Mouse (Mus musculus) adrenal gland (tissue): ENCODE measurements around the gene Vgll4.

Experiments
- intact Hi-C: fragments of 180-260 bp; cut with DNase I; formaldehyde crosslinking; loops from one replicate; pipeline ENCODE4 v1.15.1; 2025
- long read RNA-seq, 2 experiments: library from polyadenylated mRNA; unstranded; transcript quantifications; one replicate each; pipeline ENCODE4 v2.0.0; 2020; ENCODE audit warnings: borderline replicate concordance in 1 of 2; ENCODE audit not compliant: insufficient replicate concordance in 1 of 2

The Vgll4 gene
- long read RNA-seq, experiment 1, transcript Vgll4-201 (5 exons, 2,028 nt) = major isoform, 15 of 23 reads
- long read RNA-seq, experiment 1, partial matches to known transcripts = 1 of 23 reads
- long read RNA-seq, experiment 1, other reads (novel, unspliced or antisense) = 2 of 23 reads
- long read RNA-seq, experiment 2, transcript Vgll4-201 (5 exons, 2,028 nt) = major isoform, 35 of 46 reads
- long read RNA-seq, experiment 2, partial matches to known transcripts = 2 of 46 reads
- long read RNA-seq, experiment 2, other reads (novel, unspliced or antisense) = 2 of 46 reads

DNA sequence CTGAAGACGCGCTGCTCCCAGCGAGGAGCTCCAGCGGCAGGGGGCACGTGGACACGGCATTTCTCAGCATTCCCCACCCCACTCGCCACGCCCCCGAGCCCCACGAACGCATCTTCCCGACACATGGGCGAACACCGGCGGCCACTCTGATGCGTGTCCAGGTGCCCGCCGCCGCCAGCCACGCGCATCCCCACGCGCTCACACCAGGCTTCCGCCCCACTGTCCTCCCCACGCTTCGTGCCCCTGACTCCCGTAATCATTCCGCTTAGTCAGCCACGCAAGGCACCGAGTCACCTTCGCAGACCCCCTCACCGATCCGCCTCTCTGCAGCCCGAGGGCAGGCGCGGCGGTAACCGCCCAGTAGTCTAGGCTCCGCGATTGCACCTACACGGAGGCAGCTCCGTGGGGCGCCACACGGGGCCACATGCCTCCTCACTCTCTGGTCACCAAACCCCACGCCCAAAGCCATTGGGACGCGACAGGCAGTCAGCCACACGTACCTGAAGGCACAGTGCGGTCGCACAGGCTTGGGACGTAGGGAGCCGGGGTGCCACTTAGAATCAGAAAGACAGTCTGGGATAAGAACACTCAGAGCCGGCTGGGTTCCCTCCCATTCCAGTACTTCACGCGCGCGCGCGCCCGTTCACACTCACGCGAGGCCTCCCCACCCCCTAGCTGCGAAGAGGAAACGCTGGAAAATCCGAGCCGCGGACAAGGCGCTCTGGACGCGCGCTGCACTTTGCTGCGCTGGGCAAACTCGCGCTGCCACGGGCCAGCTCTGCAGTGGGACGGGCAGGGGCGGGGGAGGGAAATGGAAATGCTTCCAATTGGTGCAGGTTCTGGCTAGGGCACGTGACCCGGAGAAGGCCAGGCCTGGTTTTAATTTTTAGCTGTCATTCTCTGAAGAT, at the start of gene Vgll4:
Gene Vgll4 (minus strand): TSS at position 782 of the 908 bp plus-strand sequence.
- intact Hi-C loops = no loop called here

DNA sequence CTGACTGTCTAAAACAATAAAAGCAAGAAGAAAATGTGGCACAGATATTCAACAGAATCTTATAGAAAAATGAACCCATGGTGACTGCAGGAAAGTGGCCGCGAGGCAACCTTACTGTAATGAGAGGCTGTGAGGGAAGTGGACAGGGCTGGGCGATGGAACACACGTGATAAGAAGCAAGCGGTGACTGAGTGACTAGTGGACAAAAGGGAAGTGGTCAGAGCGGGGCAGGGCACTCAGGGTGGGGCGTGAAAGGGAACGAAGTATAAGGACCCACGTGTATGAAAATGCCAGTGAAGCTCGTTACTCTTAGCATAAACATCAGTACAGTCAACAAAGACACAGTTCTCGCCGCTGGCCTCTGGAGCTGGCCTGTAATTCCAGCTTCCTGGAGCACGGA, 45.7 kb upstream of the Vgll4 start:
- intact Hi-C loops = no loop called here

DNA sequence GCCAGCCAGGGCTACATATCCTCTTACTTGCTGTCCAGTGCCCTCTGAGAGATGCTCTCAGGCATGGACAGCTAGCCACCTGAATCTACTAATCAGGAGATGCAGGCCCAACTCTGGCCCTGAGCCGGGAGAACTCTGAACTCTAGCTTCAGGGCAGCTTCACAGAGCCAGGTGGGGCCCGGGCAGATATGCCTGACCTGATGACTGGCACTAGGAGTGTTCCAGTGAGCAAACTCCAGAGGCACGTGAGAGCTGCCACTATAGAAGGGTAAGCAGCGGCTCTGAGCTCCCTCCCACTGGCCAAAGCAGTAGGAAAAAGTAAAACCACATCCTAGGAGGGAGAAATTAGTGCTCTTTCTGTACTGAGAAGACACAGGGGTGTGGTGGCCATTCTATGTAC, 43.8 kb upstream of the Vgll4 start:
- intact Hi-C loops = no loop called here

DNA sequence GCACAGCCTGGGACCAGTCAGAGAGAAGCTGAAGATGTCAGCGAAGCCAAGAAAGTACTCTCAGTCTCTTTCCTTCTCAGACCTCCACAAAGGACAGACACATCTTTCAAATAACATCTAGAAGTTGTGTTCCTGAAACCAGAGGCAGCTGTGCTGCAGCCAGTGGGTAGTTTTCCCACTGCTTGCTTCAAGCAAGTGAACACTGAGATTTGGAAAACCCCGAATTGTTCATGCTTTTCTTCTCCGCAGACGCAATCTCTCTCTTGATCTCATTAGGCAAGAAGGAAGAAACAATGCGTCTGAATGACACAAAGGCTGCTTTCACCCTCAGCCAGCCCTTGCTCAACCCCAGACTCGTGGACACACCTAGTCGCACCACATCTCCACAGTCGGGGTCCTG, 42.0 kb upstream of the Vgll4 start:
- intact Hi-C loops = no loop called here

DNA sequence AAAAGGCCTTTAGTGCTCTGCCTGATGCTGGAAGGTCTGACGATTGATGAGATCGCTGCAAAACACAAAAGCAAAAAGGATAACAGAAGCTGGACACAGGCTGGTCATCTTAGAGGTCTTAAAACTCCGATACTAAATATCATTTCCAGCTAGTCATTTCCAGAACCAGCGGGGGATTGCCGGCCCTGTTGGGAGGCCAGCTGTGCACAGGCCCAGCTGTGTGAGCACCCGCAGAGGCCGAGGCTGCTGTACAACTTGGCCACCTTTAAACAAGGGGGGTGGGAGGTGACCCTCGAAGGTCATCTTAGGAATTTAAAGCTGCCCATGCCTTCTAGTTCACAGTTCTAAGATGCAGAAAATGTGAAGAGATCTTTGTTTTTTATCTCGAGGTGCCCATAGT, 41.0 kb upstream of the Vgll4 start:
- intact Hi-C loops = no loop called here

DNA sequence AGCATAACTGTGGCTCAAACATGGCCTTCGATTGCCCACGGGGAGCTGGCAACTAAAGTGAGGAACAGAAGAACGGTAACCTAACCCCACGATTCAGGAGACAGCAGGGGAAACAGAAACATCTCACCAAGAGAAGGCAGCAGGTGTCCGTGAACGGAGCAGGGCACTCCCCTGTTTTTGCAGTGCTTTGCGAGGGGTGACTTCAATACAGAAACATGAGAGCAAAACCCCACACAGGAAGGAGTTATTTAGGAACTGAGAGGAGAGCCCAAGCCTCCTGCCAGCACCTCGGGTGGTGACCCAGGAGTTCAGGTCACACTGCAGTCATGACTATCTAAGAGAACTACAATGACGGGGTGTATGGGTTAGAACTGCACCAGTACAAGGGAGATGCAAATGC, 40.5 kb upstream of the Vgll4 start:
- intact Hi-C loops = no loop called here

DNA sequence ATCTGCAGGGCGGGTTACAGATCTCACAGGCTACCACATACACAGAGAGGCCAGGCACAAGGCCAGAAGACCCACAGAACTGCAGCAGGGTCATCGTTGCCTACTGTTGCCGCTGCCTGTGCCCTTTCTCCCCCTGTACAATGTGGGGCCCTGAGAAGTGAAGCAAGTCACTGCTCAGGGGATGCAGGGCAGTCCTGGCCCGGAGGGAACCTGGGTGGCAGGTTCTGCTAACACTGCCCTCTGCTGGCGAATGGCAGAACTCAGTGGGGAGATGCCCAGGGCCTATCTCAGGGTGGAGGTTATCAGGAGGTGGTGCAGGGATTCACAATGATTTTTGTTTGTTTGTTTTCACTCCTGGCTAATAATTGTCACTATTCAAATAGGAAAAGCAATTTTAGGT, 37.9 kb upstream of the Vgll4 start:
- intact Hi-C loops = loop anchor here (5.0 kb wide), 1 partner anchor 285 kb away; no protein-coding TSS in a partner anchor

DNA sequence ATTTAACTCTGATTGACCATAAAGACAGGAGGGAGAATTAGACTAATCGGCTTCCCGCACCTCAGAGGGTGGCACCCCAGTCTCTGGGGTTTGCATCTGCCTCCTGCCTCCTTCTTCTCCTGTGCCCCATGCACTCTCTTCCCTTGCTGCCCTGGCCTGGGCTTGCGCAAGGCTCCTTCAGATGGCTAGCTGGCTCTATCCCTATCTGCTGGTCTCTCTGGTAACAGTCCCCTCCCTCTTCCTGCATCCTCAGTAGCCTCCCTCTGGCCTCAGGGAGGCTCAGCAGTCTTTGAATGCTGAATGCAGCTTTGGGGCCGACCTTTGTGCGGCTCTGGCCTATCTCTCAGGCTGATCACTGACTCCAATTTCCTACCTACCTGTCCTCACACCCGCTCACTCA, 37.2 kb upstream of the Vgll4 start:
- intact Hi-C loops = loop anchor here (5.0 kb wide), 1 partner anchor 285 kb away; no protein-coding TSS in a partner anchor

DNA sequence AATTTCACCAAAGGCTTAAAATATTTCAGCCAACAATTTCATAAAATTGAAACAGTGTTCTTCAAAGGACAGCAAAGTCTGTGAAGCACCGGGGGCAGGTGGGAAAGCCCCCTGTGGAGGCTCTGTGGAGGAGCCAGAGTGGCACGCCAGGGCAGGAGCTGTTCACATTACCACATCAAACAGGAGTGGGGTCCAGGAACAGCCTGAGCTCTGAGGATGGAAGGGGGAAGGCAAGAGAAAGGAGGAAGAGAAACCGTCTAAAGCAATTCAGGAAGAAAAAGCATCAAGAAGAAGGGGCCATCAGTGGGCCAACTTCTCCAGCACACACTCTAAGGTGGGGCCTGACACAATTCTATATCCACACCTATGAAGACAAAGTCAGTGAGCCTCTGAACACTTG, 36.3 kb upstream of the Vgll4 start:
- intact Hi-C loops = loop anchor here (5.0 kb wide), 1 partner anchor 284 kb away; no protein-coding TSS in a partner anchor

DNA sequence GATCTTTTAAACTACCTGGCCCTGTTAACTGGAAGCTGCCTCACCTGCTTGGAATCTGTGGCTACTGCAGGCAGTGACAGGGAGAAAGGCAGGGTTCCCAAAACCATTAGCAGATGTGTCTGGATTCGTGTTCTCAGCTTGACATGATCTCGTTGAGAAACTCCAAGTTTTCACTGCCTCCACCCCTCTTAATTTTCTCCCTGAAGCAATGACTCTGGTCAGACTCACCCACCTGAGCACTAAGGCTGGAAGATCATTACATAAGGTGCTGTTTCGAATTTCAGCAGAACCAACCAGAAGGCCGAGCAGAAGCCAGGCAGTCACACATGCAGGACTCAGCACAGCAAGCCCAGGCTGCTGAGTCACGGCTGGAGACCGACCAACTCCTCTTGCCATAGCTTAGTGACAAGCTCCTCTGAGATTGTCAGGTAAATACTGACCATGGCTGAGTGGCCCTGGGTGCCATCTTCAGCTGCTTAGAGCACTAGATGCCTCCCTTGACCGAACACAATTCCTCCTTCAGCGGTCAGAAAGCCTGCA, 35.6 kb upstream of the Vgll4 start:
- intact Hi-C loops = loop anchor here (5.0 kb wide), 1 partner anchor 283 kb away; no protein-coding TSS in a partner anchor

DNA sequence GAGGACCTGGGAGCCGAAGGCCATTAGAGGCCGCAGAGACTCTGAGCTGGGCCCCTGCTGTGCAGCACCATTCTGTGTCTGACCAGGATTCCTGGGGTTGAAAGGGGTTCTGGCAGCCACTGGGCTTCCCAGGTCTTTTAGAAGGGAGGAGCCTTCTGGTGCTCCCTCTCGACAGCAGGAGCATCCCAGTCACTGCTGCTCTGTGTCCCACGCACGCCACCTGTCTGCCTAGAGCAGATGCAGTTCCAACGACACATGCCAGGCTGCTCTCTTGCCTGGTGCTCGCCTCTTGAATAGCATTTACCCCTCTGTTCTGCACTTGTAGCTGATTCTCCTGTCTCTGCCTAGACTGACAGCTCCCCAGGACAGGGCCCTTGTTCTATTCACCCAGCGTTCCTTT, 34.8 kb upstream of the Vgll4 start:
- intact Hi-C loops = loop anchor here (5.0 kb wide), 1 partner anchor 282 kb away; no protein-coding TSS in a partner anchor

DNA sequence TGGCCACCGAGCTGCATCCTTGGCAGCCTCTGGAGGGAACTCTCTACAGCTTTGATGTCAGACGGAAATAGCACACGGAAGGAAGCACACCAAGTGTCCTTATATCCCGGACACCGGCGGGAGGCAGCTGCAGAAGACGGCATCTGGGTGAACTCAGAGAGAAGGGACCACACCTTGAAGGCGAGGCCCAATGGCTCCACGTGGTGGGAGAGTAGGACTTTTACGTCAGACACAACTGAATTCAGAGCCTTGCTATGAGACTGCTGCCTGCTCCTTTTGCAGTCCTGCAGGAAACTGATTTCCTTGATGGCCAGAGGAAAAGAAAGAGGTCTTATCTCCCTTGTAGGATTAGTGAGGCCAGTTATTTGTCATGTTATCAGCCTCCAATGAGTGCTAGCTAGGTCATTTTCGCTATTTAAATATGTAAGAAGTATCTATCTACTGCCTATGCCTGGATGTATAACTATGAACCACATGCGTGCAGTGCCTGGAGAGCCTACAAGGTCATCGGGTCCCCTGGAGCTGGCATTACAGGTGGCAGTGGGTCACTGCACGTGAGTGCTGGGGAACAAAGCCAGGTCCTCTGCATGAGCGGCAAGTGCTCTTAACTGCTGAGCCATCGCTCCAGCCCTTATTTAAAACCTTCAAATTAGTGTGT, 28.7 kb upstream of the Vgll4 start:
- intact Hi-C loops = no loop called here

DNA sequence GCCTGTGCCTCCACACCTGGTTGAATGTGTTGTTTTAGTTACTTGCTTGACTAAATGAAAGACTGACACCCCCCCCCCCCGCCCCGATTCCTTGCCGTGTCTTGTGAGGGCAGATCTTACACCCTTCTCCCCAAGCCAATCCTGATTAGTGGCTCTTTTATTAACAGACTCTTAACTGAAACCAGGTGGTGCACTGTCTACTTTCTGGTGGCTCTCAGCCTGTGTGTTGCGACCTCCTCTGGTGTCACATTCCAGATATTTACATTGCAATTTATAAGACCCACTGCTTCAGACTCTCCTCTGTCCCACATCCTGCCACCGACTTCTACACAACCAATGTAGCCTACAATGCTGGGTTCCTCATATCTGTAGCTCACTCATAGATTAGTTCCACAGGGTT, 27.7 kb upstream of the Vgll4 start:
- intact Hi-C loops = no loop called here

DNA sequence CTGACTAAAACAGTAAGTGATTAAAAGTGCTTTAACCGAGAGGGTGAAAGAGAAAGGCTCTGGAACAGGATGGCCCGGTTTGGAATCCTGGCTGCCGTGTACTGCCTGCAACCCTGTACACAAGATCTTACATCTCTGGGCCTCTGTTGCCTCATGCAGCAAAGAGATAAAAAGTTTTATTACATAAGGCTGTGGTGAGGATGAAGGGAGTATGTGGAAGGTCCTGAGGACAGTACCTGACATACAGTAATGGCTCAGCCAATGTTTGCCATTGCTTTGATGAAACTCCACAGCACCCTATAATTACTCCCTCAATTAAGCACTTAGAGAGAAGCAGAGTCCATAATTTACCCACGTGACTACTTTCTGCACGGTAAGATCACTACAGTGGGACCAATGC, 27.1 kb upstream of the Vgll4 start:
- intact Hi-C loops = no loop called here

DNA sequence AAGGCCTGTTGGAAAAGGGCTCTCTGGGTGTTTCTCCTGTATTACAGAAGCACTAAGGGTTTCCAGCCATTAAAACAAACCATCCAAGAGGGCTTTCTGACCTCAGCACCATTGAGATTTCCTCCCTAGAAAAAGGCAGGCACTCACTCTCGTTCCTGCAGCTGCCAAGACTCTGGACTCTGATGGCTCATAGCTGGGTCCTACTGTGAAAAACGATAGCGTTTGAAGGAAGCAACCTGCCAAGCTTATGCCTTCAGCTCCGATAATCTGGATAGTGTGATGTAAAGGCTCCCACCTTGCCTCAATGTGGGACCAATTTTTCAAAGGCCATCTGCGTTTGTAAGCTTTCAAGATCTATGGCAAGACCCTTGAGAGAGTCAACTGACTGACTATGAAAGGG, 24.3 kb upstream of the Vgll4 start:
- intact Hi-C loops = no loop called here

DNA sequence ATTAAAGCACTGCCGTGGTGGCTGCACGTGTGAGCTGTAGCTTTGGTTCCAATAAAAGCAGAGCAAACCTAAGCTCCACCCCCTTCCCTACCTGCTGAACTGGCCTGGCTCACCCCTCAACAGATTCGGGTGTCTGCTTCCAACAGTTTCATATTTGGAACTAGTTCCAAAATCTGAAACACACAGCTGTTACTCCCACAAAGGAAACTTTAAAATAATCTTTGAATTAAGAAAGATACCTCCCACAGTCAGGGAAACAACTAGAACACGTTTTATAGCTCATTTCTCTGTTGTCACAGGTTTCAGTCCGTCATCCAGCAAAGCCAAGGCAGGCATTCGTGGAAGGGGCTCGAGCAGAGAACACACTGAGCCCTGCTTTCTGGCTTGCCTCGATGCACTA, 23.9 kb upstream of the Vgll4 start:
- intact Hi-C loops = no loop called here

DNA sequence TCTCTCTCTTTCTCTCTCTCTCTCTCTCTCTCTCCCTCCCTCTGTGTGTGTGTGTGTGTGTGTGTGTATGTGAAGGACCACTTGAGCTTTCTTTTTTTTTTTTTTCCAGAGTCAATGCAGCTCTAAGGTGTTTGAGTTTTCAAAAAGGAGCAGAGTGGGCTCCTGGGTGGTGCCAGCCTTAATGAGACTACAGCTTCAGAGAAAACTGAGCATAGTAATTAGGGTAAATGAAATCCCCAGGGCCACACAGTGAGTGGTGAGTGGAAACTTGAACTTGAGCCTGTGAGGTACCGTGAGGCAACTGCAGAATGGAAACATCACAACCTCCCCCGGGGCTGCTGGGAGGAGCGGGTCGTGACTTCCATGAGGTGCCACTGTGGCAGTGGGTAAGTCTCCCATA, 22.1 kb upstream of the Vgll4 start:
- intact Hi-C loops = no loop called here

DNA sequence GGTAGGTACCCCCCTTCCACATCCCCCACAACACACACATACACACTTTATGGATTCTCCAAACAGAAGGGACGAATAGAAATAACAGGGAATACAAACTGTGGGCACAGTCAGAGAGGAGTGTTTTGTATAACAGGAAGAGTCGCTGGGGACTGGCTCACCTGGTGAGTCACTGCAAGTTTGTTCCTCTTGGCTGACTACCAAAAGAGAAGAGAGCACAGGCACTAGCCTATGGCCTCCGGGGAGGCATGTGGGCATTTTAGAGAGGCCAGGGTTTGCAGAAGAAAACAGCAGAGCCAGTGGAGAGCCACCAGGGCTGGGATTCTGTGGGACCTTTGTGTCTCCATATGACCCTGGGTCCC, 18.8 kb upstream of the Vgll4 start:
- intact Hi-C loops = no loop called here

DNA sequence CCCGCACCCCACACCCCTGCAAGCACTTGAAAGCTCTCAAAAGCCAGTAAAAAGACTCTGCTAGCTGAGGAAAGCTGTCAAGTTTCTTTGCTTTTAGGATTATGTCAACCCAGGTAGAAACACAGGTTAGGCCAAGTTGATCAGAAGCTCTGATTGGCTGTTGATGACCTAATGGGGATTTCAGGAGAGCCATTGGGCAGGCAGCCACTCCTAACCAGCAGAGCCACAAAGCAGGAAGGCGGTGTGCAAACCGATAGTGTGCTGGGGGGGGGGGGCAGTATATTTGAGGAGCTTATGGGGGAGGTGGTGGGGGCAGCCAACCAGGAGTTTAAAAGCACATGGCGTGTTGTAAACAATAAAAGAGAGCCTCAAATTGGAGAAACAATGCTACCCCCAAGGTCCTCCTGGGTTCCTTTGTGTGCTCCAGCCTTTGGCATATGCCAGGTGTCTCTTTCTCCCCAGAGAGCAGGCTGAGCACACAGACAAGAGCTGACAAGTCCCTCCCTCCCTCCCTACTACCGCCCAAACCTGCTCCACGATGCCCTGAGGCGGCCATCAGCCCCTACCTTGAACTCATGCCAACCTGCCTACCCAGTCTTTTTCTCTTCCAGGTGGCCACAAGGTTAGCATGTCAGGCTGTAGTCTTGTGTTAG, 18.3 kb upstream of the Vgll4 start:
- intact Hi-C loops = no loop called here

DNA sequence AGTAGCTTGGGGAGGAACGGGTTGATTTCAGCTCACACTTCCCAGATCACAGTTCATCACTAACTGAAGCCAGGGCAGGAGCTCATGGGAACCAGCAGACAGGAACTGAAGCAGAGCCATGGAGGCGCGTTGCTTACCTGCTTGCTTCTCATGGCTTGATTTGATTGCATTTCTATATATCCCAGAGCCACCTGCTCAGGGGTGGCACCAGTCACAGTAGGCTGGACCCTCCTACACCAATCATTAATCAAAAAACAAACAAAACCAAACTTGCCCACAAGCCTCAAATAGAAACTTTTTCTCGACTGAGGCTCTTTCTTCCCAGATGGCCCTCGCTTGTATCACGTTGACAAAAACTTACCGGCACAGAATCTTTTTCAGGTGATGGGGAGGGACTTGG, 12.9 kb upstream of the Vgll4 start:
- intact Hi-C loops = no loop called here

DNA sequence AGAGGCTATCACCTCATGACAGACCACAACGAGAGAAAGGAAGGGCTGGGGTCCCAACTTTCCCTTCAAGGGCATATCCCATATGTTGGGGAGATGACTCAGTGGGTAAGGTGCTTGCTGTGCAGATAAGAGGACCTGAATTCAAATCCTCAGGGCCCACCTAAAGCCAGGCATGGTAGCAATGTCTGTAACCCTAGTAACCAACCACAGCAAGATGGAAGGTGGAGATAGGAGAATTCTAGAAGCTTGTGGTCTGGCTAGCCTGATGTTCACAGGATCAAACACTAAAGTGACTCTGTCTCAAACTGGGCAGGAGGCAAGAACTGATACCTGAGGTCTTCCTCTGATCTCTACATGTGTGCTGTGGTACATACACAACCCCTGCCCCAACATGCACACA, 9.9 kb upstream of the Vgll4 start:
- intact Hi-C loops = no loop called here
